Mouse (Mus musculus): Measurements from ENCODE around the gene Rps15. TPM values are rescaled to one million over a fixed set of nuclear protein-coding genes. Genes with fewer than 3 reads are reported as not detected.
"Not testable (repeated sequence)": the region's sequence is repeated elsewhere in the genome, so short reads cannot be mapped to it uniquely, and the experiment has no call there.

Gene Rps15
- polyA plus RNA-seq (2015; fragmentation: Nextera tagmentation; extraction: Ambion mirVana) = 651 and 741 TPM in 2 replicates

- Histone ChIP-seq H3K36me3 (ENCODE audit: insufficient read depth, low read length) (peaks cover 7% of the 10 kb centered on the region; the same call in 1 of the 2 replicates), H3K4me3 (ENCODE audit: low read depth, low read length) (peak within 1 kb of the TSS; percentile 88), H3K27ac (ENCODE audit: low read length) (peak within 1 kb of the TSS; percentile 88), H3K27me3 (replicated peaks; ENCODE audit: insufficient read depth, low read length) (0 out of 2 replicates have a peak, but pooled peaks cover 3% of the 10 kb centered on the region), H3K4me2 (replicated peaks; ENCODE audit: low read depth, low read length) (peak within 1 kb of the TSS; percentile 69), H3K9me3 (ENCODE audit: low read length) (no peaks in the 10 kb centered on the region), H3K9ac (replicated peaks; ENCODE audit: low read depth) (peak within 1 kb of the TSS; percentile 93), H3K4me1 (ENCODE audit: insufficient read depth, low read depth, low read length) (peaks cover 9% of the 10 kb centered on the region; the same call in 1 of the 2 replicates)
- DNase-seq (ENCODE audit: low spot score) (peak; percentile 99), ATAC-seq (peak; percentile 95)
- TF ChIP-seq CTCF (IDR thresholded peaks at IDR 0.05) (peak; percentile 83), EP300 (IDR thresholded peaks at IDR 0.05) (peak; percentile 56; the same call in 1 of the 2 replicates)
- WGBS = 2% methylated on average over 72 of the region's 72 CpGs
These were observed at the start of gene Rps15 for GRCm38 (mm10) chr10:80292251-80293146. Gene Rps15, plus strand, starts transcription at chr10:80292453.

GRCm38 (mm10) chr10:80242607-80243006 is 49.6 kb upstream of the Rps15 start:
- H3K9ac ChIP-seq (replicated peaks; ENCODE audit: low read depth) = no peak overlapping the region
- no peak overlapping the region for H3K4me2 ChIP-seq (replicated peaks; ENCODE audit: low read depth, low read length)
- H3K36me3 ChIP-seq (ENCODE audit: insufficient read depth, low read length) = peaks cover 43% of the 10 kb centered on the region
- TF ChIP-seq CTCF (IDR thresholded peaks at IDR 0.05) = no peak
- TF ChIP-seq EP300 (IDR thresholded peaks at IDR 0.05) = no peak
- ATAC-seq = no peak
- no peaks in the 10 kb centered on the region for H3K27me3 ChIP-seq (replicated peaks; ENCODE audit: insufficient read depth, low read length)
- no peak overlapping the region for H3K27ac ChIP-seq (ENCODE audit: low read length)
- 58% methylated on average over 3 of the region's 3 CpGs for WGBS
- DNase-seq (ENCODE audit: low spot score) = no peak
- no peaks in the 10 kb centered on the region for H3K4me1 ChIP-seq (ENCODE audit: insufficient read depth, low read depth, low read length)
- H3K4me3 ChIP-seq (ENCODE audit: low read depth, low read length) = no peak overlapping the region
- H3K9me3 ChIP-seq (ENCODE audit: low read length) = no peaks in the 10 kb centered on the region

DNA sequence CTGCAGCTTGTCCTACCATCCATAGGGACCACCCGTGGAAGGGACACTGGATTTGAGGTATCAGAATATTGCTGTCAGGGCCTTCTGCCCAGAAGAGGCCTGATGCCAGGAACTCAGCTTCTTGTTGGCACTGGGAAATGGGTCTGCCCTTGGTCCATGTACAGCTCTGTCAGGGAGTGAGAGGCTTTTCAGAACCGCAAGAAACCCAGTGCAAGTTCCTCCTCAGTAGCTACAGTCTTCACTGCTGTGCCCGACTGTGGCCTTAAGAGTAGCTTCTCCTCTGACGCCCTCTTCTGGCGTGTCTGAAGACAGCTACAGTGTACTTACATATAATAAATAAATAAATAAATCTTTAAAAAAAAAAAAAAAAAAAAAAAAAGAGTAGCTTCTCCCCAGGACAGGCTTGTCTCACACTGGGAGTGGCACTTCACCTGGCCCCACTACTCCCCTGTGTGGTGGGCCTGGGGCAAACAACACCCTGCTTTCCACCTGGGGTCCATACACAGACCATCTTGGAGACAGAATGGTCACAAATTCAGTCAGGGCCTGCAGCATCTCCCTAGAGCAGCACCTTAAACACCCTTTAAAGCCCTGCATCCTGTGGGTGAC is 47.4 kb upstream of the Rps15 start:
- peak; percentile 74 for DNase-seq (ENCODE audit: low spot score)

DNA sequence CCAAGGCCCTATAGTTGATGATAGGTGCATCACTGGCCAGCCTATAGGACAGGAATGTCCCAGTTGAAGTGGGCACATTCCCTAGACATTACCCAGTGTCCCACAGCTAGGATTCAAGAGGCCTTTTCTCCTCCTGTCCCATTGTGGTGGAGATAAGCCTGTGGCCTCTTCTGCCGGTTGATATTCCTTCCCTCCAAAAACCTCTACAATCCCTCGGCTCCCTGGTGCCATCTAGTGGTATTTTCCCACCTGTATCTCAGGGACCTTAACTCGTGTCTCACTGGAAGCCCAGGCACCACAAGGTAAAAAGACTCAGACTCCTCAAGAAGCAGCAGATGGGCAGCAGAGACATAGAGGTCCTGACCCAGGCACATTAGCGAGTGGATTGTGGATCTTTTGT is 46.7 kb upstream of the Rps15 start:
- ATAC-seq = no peak
- TF ChIP-seq CTCF (IDR thresholded peaks at IDR 0.05) (peak; percentile 96), EP300 (IDR thresholded peaks at IDR 0.05) (no peak)

More for the DNA sequence above, 47.4 kb upstream of the Rps15 start:
- Histone ChIP-seq H3K27ac (ENCODE audit: low read length) (no peak overlapping the region), H3K27me3 (replicated peaks; ENCODE audit: insufficient read depth, low read length) (no peaks in the 10 kb centered on the region), H3K9ac (replicated peaks; ENCODE audit: low read depth) (no peak overlapping the region), H3K9me3 (ENCODE audit: low read length) (no peaks in the 10 kb centered on the region), H3K4me2 (replicated peaks; ENCODE audit: low read depth, low read length) (no peak overlapping the region), H3K4me1 (ENCODE audit: insufficient read depth, low read depth, low read length) (no peaks in the 10 kb centered on the region; the same call in 1 of the 2 replicates), H3K36me3 (ENCODE audit: insufficient read depth, low read length) (peaks cover 23% of the 10 kb centered on the region), H3K4me3 (ENCODE audit: low read depth, low read length) (no peak overlapping the region)
- TF ChIP-seq EP300 (IDR thresholded peaks at IDR 0.05) = no peak
- TF ChIP-seq CTCF (IDR thresholded peaks at IDR 0.05) = peak; percentile 61
- ATAC-seq = no peak
- WGBS = 28% methylated on average over 5 of the region's 5 CpGs

GRCm38 (mm10) chr10:80247849-80248248 is 44.4 kb upstream of the Rps15 start:
- 53% methylated on average over 6 of the region's 6 CpGs for WGBS
- no peaks in the 10 kb centered on the region; the same call in 1 of the 2 replicates for H3K4me1 ChIP-seq (ENCODE audit: insufficient read depth, low read depth, low read length)
- no peaks in the 10 kb centered on the region for H3K9me3 ChIP-seq (ENCODE audit: low read length)
- ATAC-seq = no peak
- H3K9ac ChIP-seq (replicated peaks; ENCODE audit: low read depth) = no peak overlapping the region
- no peak overlapping the region for H3K27ac ChIP-seq (ENCODE audit: low read length)
- H3K27me3 ChIP-seq (replicated peaks; ENCODE audit: insufficient read depth, low read length) = no peaks in the 10 kb centered on the region
- DNase-seq (ENCODE audit: low spot score) = peak; percentile 40
- peak; percentile 52 for TF ChIP-seq CTCF (IDR thresholded peaks at IDR 0.05)
- TF ChIP-seq EP300 (IDR thresholded peaks at IDR 0.05) = no peak
- no peak overlapping the region for H3K4me2 ChIP-seq (replicated peaks; ENCODE audit: low read depth, low read length)
- H3K36me3 ChIP-seq (ENCODE audit: insufficient read depth, low read length) = peaks cover 10% of the 10 kb centered on the region
- H3K4me3 ChIP-seq (ENCODE audit: low read depth, low read length) = no peak overlapping the region

More for the DNA sequence above, 46.7 kb upstream of the Rps15 start:
- Histone ChIP-seq H3K27ac (ENCODE audit: low read length) (no peak overlapping the region), H3K4me2 (replicated peaks; ENCODE audit: low read depth, low read length) (no peak overlapping the region), H3K9ac (replicated peaks; ENCODE audit: low read depth) (no peak overlapping the region), H3K9me3 (ENCODE audit: low read length) (no peaks in the 10 kb centered on the region), H3K4me3 (ENCODE audit: low read depth, low read length) (no peak overlapping the region), H3K36me3 (ENCODE audit: insufficient read depth, low read length) (peaks cover 20% of the 10 kb centered on the region), H3K27me3 (replicated peaks; ENCODE audit: insufficient read depth, low read length) (no peaks in the 10 kb centered on the region), H3K4me1 (ENCODE audit: insufficient read depth, low read depth, low read length) (no peaks in the 10 kb centered on the region; the same call in 1 of the 2 replicates)
- 6% methylated on average over 4 of the region's 4 CpGs for WGBS
- peak; percentile 87 for DNase-seq (ENCODE audit: low spot score)

- H3K9ac ChIP-seq (replicated peaks; ENCODE audit: low read depth); H3K4me3 ChIP-seq (ENCODE audit: low read depth, low read length); DNase-seq (ENCODE audit: low spot score); H3K27me3 ChIP-seq (replicated peaks; ENCODE audit: insufficient read depth, low read length); H3K36me3 ChIP-seq (ENCODE audit: insufficient read depth, low read length); H3K27ac ChIP-seq (ENCODE audit: low read length); H3K4me1 ChIP-seq (ENCODE audit: insufficient read depth, low read depth, low read length); ATAC-seq; H3K9me3 ChIP-seq (ENCODE audit: low read length): not testable (repeated sequence)
- WGBS = 29% methylated on average over 3 of the region's 3 CpGs
- peak overlapping the region; percentile 78; the same call in 1 of the 2 replicates for H3K4me2 ChIP-seq (replicated peaks; ENCODE audit: low read depth, low read length)
These were observed 43.8 kb upstream of the Rps15 start for GRCm38 (mm10) chr10:80248437-80248836.
